Mouse (Mus musculus): ENCODE results near the gene N4bp2. TPM values are rescaled to one million over a fixed set of nuclear protein-coding genes. Genes with fewer than 3 reads are reported as not detected.

The N4bp2 gene
- total and polyA plus RNA-seq, 3 experiments, result 11.4 to 50.6 (median 12.9) TPM

GRCm38 (mm10) chr5:65833092-65833491 is 69.8 kb downstream of the N4bp2 start (continued):
- TF ChIP-seq MXI1 (IDR thresholded peaks at IDR 0.05; ENCODE audit: low read depth, low read length), result no peak
- TF ChIP-seq MAFK (IDR thresholded peaks at IDR 0.05; ENCODE audit: borderline replicate concordance, low read depth, low read length), result no peak
- TF ChIP-seq JUND (IDR thresholded peaks at IDR 0.05; ENCODE audit: low read depth, low read length), result no peak
- no peak for TF ChIP-seq HCFC1 (IDR thresholded peaks at IDR 0.05; ENCODE audit: low read depth, low read length)
- no peak for TF ChIP-seq ETS1 (IDR thresholded peaks at IDR 0.05; ENCODE audit: low read depth, low read length)
- no peak for TF ChIP-seq USF1 (IDR thresholded peaks at IDR 0.05; ENCODE audit: low read depth, low read length)
- TF ChIP-seq POLR2A (IDR thresholded peaks at IDR 0.05; ENCODE audit: control insufficient read depth in 1 of 2, insufficient read depth in 1 of 2, low read depth in 1 of 2, low read length in 2 of 2, poor library complexity in 1 of 2), result no peak
- TF ChIP-seq NRF1 (IDR thresholded peaks at IDR 0.05; ENCODE audit: insufficient read depth, low read depth, low read length, poor library complexity, severe bottlenecking), result no peak

GRCm38 (mm10) chr5:65833766-65834498 is 70.6 kb downstream of the N4bp2 start:
- H3K36me3 ChIP-seq (ENCODE audit: control insufficient read depth in 1 of 2, insufficient read depth in 2 of 2, low read length in 2 of 2), result peaks cover 0 to 11% of the 10 kb centered on the region in 2 experiments; a peak in 2 of 4 replicates

GRCm38 (mm10) chr5:65838053-65838452 is 74.7 kb downstream of the N4bp2 start:
- TF ChIP-seq ZNF384 (IDR thresholded peaks at IDR 0.05; ENCODE audit: low read depth, low read length) (no peak), NELFE (IDR thresholded peaks at IDR 0.05; ENCODE audit: low read depth, low read length) (no peak), USF2 (IDR thresholded peaks at IDR 0.05; ENCODE audit: borderline replicate concordance in 1 of 2, insufficient read depth in 1 of 2, low read depth in 1 of 2, low read length in 2 of 2) (no peak), MXI1 (IDR thresholded peaks at IDR 0.05; ENCODE audit: low read depth, low read length) (no peak), MAX (IDR thresholded peaks at IDR 0.05; ENCODE audit: low read length) (no peak), TBP (IDR thresholded peaks at IDR 0.05; ENCODE audit: low read depth, low read length) (no peak), KAT2A (conservative IDR thresholded peaks at IDR 0.05; ENCODE audit: low read depth, low read length) (no peak), TAL1 (IDR thresholded peaks at IDR 0.05; ENCODE audit: low read length) (no peak), EP300 (IDR thresholded peaks at IDR 0.05; ENCODE audit: low read depth in 1 of 2, low read length in 2 of 2) (no peak), POLR2A (IDR thresholded peaks at IDR 0.05; ENCODE audit: control insufficient read depth in 1 of 2, insufficient read depth in 1 of 2, low read depth in 1 of 2, low read length in 2 of 2, poor library complexity in 1 of 2) (no peak), ELF1 (IDR thresholded peaks at IDR 0.05; ENCODE audit: low read depth, low read length) (no peak), CHD2 (IDR thresholded peaks at IDR 0.05; ENCODE audit: low read length) (no peak), ETS1 (IDR thresholded peaks at IDR 0.05; ENCODE audit: low read depth, low read length) (no peak), ZMIZ1 (IDR thresholded peaks at IDR 0.05; ENCODE audit: low read depth, low read length) (no peak)
- Histone ChIP-seq H3K4me1 (ENCODE audit: control insufficient read depth in 1 of 2, insufficient read depth in 2 of 2, low read length in 2 of 2) (peaks cover 4 to 13% of the 10 kb centered on the region in 2 experiments; a peak in 3 of 4 replicates), H3K27me3 (ENCODE audit: control insufficient read depth in 1 of 2, insufficient read depth in 2 of 2, low read length in 2 of 2) (no peaks in the 10 kb centered on the region), H3K9ac (ENCODE audit: control insufficient read depth, low read depth, low read length, poor library complexity, severe bottlenecking) (no peak overlapping the region), H3K36me3 (ENCODE audit: control insufficient read depth in 1 of 2, insufficient read depth in 2 of 2, low read length in 2 of 2) (peaks cover 0 to 14% of the 10 kb centered on the region in 2 experiments; a peak in 2 of 4 replicates), H3K9me3 (replicated peaks; ENCODE audit: insufficient read depth, low read length) (no peaks in the 10 kb centered on the region), H3K4me3 (ENCODE audit: control insufficient read depth in 1 of 2, insufficient read depth in 1 of 2, low read depth in 2 of 2, low read length in 2 of 2) (no peak overlapping the region), H3K79me2 (ENCODE audit: control insufficient read depth, insufficient read depth, low read length, poor library complexity) (no peaks in the 10 kb centered on the region), H3K27ac (ENCODE audit: control insufficient read depth, low read depth, low read length) (no peak overlapping the region)
- DNase-seq (ENCODE audit: low read depth, low spot score), result no peak

More at GRCm38 (mm10) chr5:65833766-65834498, 70.6 kb downstream of the N4bp2 start:
- no peak overlapping the region for H3K27ac ChIP-seq (ENCODE audit: control insufficient read depth, low read depth, low read length)
- no peaks in the 10 kb centered on the region for H3K79me2 ChIP-seq (ENCODE audit: control insufficient read depth, insufficient read depth, low read length, poor library complexity)
- no peak for DNase-seq (ENCODE audit: low read depth, low spot score)
- H3K4me3 ChIP-seq (ENCODE audit: control insufficient read depth in 1 of 2, insufficient read depth in 1 of 2, low read depth in 2 of 2, low read length in 2 of 2), result no peak overlapping the region
- H3K9me3 ChIP-seq (replicated peaks; ENCODE audit: insufficient read depth, low read length), result no peaks in the 10 kb centered on the region
- TF ChIP-seq POLR2AphosphoS5 (IDR thresholded peaks at IDR 0.05; ENCODE audit: borderline replicate concordance, low read depth, low read length) (no peak), EP300 (IDR thresholded peaks at IDR 0.05; ENCODE audit: low read depth in 1 of 2, low read length in 2 of 2) (no peak), BHLHE40 (IDR thresholded peaks at IDR 0.05; ENCODE audit: borderline replicate concordance, low read depth, low read length) (no peak), ZC3H11A (IDR thresholded peaks at IDR 0.05; ENCODE audit: low read depth, low read length) (no peak), JUND (IDR thresholded peaks at IDR 0.05; ENCODE audit: low read depth, low read length) (no peak), ELF1 (IDR thresholded peaks at IDR 0.05; ENCODE audit: low read depth, low read length) (no peak), ZNF384 (IDR thresholded peaks at IDR 0.05; ENCODE audit: low read depth, low read length) (no peak), MYB (IDR thresholded peaks at IDR 0.05; ENCODE audit: low read depth, low read length) (no peak), MEF2A (IDR thresholded peaks at IDR 0.05; ENCODE audit: extremely low read depth, insufficient replicate concordance, low read depth, low read length, poor library complexity, severe bottlenecking) (no peak), MAX (IDR thresholded peaks at IDR 0.05; ENCODE audit: low read length) (no peak), USF1 (IDR thresholded peaks at IDR 0.05; ENCODE audit: low read depth, low read length) (no peak), GATA1 (IDR thresholded peaks at IDR 0.05; ENCODE audit: low read depth, low read length) (no peak), MYC (IDR thresholded peaks at IDR 0.05; ENCODE audit: low read depth, low read length) (no peak)
- H3K4me1 ChIP-seq (ENCODE audit: control insufficient read depth in 1 of 2, insufficient read depth in 2 of 2, low read length in 2 of 2), result peaks cover 0 to 11% of the 10 kb centered on the region in 2 experiments; a peak in 2 of 4 replicates
- H3K27me3 ChIP-seq (ENCODE audit: control insufficient read depth in 1 of 2, insufficient read depth in 2 of 2, low read length in 2 of 2), result no peaks in the 10 kb centered on the region
- no peak overlapping the region for H3K9ac ChIP-seq (ENCODE audit: control insufficient read depth, low read depth, low read length, poor library complexity, severe bottlenecking)

All from MEL (cell line).